Mouse (Mus musculus) intestine, postnatal 0 days (tissue): ENCODE measurements around the gene Ccnc. TPM values are rescaled to one million over a fixed set of nuclear protein-coding genes. Genes with fewer than 3 reads are reported as not detected.

Source experiments
- ATAC-seq: fragments of 200-750 bp; cut with Nextera tagmentation; 2 replicates; pipeline ENCODE4 v1.8.0; 2017; ENCODE audit warnings: mild to moderate bottlenecking, moderate TSS enrichment, moderate library complexity
- H3K27ac ChIP-seq: fragments of 300-500 bp; sonication (generic); 2 replicates; pipeline ENCODE4 v1.5.1; 2014; ENCODE audit warnings: mild to moderate bottlenecking, low read depth, low read length, moderate library complexity
- H3K27me3 ChIP-seq: fragments of 300-500 bp; sonication (generic); replicated peaks from 2 replicates; pipeline ENCODE4 v1.6.1; 2014; ENCODE audit warnings: low read length, mixed read lengths; ENCODE audit not compliant: control insufficient read depth, insufficient read depth
- H3K36me3 ChIP-seq: fragments of 300-500 bp; sonication (generic); 2 replicates; pipeline ENCODE4 v1.6.1; 2014; ENCODE audit warnings: mild to moderate bottlenecking, moderate library complexity; ENCODE audit not compliant: control insufficient read depth, insufficient read depth
- H3K4me1 ChIP-seq: fragments of 300-500 bp; sonication (generic); replicated peaks from 2 replicates; pipeline ENCODE4 v1.6.1; 2014; ENCODE audit warnings: antibody characterized with exemption, low read length, mixed read lengths; ENCODE audit not compliant: control insufficient read depth, insufficient read depth
- H3K4me2 ChIP-seq: fragments of 300-500 bp; sonication (generic); replicated peaks from 2 replicates; pipeline ENCODE4 v1.6.1; 2014; ENCODE audit warnings: low read depth, mild to moderate bottlenecking, moderate library complexity
- H3K4me3 ChIP-seq: fragments of 300-500 bp; sonication (generic); 2 replicates; pipeline ENCODE4 v1.5.1; 2014; ENCODE audit warnings: low read depth, low read length
- H3K9ac ChIP-seq: fragments of 300-500 bp; sonication (generic); 2 replicates; pipeline ENCODE4 v1.6.1; 2014; ENCODE audit warnings: mild to moderate bottlenecking, low read depth, low read length
- H3K9me3 ChIP-seq: fragments of 300-500 bp; sonication (generic); 2 replicates; pipeline ENCODE4 v1.6.1; 2016; ENCODE audit warnings: mixed run types; ENCODE audit not compliant: control insufficient read depth
- CTCF ChIP-seq: sonication (generic); IDR thresholded peaks from 2 replicates; pipeline ENCODE4 v1.5.1; 2016; ENCODE audit warnings: low read depth, mild to moderate bottlenecking, control low read depth, antibody characterized with exemption, moderate library complexity
- WGBS: fragments of 180-500 bp; shearing (Covaris S2); extraction: QIAGEN DNeasy Blood & Tissue Kit; methylation state at CpG from one replicate; pipeline ENCODE4 v1.1.7; 2014; 5-methylcytosine and 5-hydroxymethylcytosine counted together
- polyA plus RNA-seq: library from polyadenylated mRNA; unstranded; fragments of >200 nt; fragmentation: Nextera tagmentation; extraction: Ambion mirVana; gene quantifications from 2 replicates; pipeline ENCODE4 v1.2.1, GENCODE M21; 2015

Ccnc gene
- polyA plus RNA-seq, 1 experiment from 2014 or later, result 20.2 TPM

- ATAC-seq, result peak; percentile 83
- no peak overlapping the region for H3K4me2 ChIP-seq
- no peaks in the 10 kb centered on the region for H3K9me3 ChIP-seq
- no peak overlapping the region for H3K4me3 ChIP-seq
- H3K36me3 ChIP-seq, result no peaks in the 10 kb centered on the region
- no peak for TF ChIP-seq CTCF
- peak overlapping the region; percentile 71; the same call in 1 of the 2 replicates for H3K27ac ChIP-seq
- H3K9ac ChIP-seq, result no peak overlapping the region
- 22% methylated on average over 1 of the region's 1 CpGs for WGBS
- no peaks in the 10 kb centered on the region for H3K27me3 ChIP-seq
- peaks cover 5% of the 10 kb centered on the region; the same call in 1 of the 2 replicates for H3K4me1 ChIP-seq
Measured at GRCm38 (mm10) chr4:21771064-21771463, 43.6 kb downstream of the Ccnc start.

GRCm38 (mm10) chr4:21772306-21772705, 44.8 kb downstream of the Ccnc start:
- WGBS, result 93% methylated on average over 1 of the region's 1 CpGs
- no peak for ATAC-seq
- H3K4me1 ChIP-seq, result peaks cover 5% of the 10 kb centered on the region; the same call in 1 of the 2 replicates
- H3K9me3 ChIP-seq, result no peaks in the 10 kb centered on the region
- no peak overlapping the region for H3K4me2 ChIP-seq
- no peak for TF ChIP-seq CTCF
- H3K4me3 ChIP-seq, result no peak overlapping the region
- no peak overlapping the region for H3K27ac ChIP-seq
- H3K27me3 ChIP-seq, result no peaks in the 10 kb centered on the region
- no peak overlapping the region for H3K9ac ChIP-seq
- no peaks in the 10 kb centered on the region for H3K36me3 ChIP-seq

- H3K9ac ChIP-seq, result peak overlapping the region; percentile 81
- no peak for TF ChIP-seq CTCF
- H3K4me3 ChIP-seq, result peak overlapping the region; percentile 85
- under 1% methylated on average over 45 of the region's 46 CpGs for WGBS
- H3K36me3 ChIP-seq, result no peaks in the 10 kb centered on the region
- peak overlapping the region; percentile 42; the same call in 1 of the 2 replicates for H3K27ac ChIP-seq
- no peaks in the 10 kb centered on the region for H3K9me3 ChIP-seq
- ATAC-seq, result peak; percentile 90
- peak overlapping the region; percentile 73 for H3K4me2 ChIP-seq
- H3K4me1 ChIP-seq, result peaks cover 7% of the 10 kb centered on the region; the same call in 1 of the 2 replicates
- no peaks in the 10 kb centered on the region for H3K27me3 ChIP-seq
Measured at GRCm38 (mm10) chr4:21776091-21776945, 48.8 kb downstream of the Ccnc start.

GRCm38 (mm10) chr4:21776946-21777265, 49.4 kb downstream of the Ccnc start:
- no peak for TF ChIP-seq CTCF
- Histone ChIP-seq H3K36me3 (no peaks in the 10 kb centered on the region), H3K4me2 (peak overlapping the region; percentile 73), H3K9me3 (no peaks in the 10 kb centered on the region), H3K9ac (no peak overlapping the region), H3K27me3 (no peaks in the 10 kb centered on the region), H3K27ac (no peak overlapping the region), H3K4me1 (0 out of 2 replicates have a peak, but pooled peaks cover 3% of the 10 kb centered on the region), H3K4me3 (peak overlapping the region; percentile 85)
- ATAC-seq, result no peak
- 5% methylated on average over 9 of the region's 9 CpGs for WGBS

- ATAC-seq, result peak; percentile 72
- Histone ChIP-seq H3K36me3 (peaks cover 28% of the 10 kb centered on the region), H3K4me1 (0 out of 2 replicates have a peak, but pooled peaks cover 3% of the 10 kb centered on the region), H3K4me3 (no peak overlapping the region), H3K9ac (no peak overlapping the region), H3K4me2 (no peak overlapping the region), H3K27me3 (no peaks in the 10 kb centered on the region), H3K9me3 (no peaks in the 10 kb centered on the region), H3K27ac (no peak overlapping the region)
- TF ChIP-seq CTCF, result no peak
- 82% methylated on average over 12 of the region's 12 CpGs for WGBS
Measured at GRCm38 (mm10) chr4:21780816-21781726, 53.6 kb downstream of the Ccnc start.

GRCm38 (mm10) chr4:21786268-21786667, 58.8 kb downstream of the Ccnc start:
- Histone ChIP-seq H3K9me3 (no peaks in the 10 kb centered on the region), H3K27me3 (no peaks in the 10 kb centered on the region), H3K9ac (no peak overlapping the region), H3K4me2 (no peak overlapping the region), H3K4me3 (no peak overlapping the region), H3K27ac (no peak overlapping the region), H3K36me3 (peaks cover 44% of the 10 kb centered on the region), H3K4me1 (no peaks in the 10 kb centered on the region)
- ATAC-seq, result no peak
- TF ChIP-seq CTCF, result no peak
- WGBS, result 96% methylated on average over 12 of the region's 12 CpGs
